16 mouse cellular contexts compared by ENCODE assay signal in genomic region chr5:12639549-12639948, GRCm38 (mm10).
"Had no signal": no experiment of that assay in that cellular context is flagged by ENCODE, and none has a peak within 500 bp of the region (broad histone marks: within the 10 kb centered on the region; RNA-seq: fewer than 3 reads in every experiment).

No protein-coding gene starts in this region.

- H3K27me3 ChIP-seq: liver, embryonic 15.5 days; lung, embryonic 15.5 days; midbrain, embryonic 13.5 days had no signal

- ATAC-seq: intestine, postnatal 0 days; midbrain, embryonic 16.5 days had no signal

- H3K36me3 ChIP-seq: liver, embryonic 15.5 days; lung, embryonic 15.5 days; midbrain, embryonic 13.5 days had no signal

- DNase-seq: kidney, adult 2 months; kidney, postnatal 25 days; layer of hippocampus, adult 9-11 months; layer of hippocampus, postnatal 36 days; lung, adult 18-20 months; lung, postnatal 10 days; lung, postnatal 4 days; right cerebral cortex, postnatal 4 days; thymus, postnatal 36 days had no signal

- H3K4me3 ChIP-seq: layer of hippocampus, adult 2 months; left cerebral cortex, adult 2 months; liver, embryonic 15.5 days; lung, embryonic 15.5 days; midbrain, embryonic 13.5 days had no signal
